Mouse (Mus musculus) kidney, adult 2 months (tissue): ENCODE measurements around the gene Anapc5.

Source experiments
- CTCF ChIP-seq: fragments of 200-500 bp; conservative IDR thresholded peaks from 2 replicates; pipeline ENCODE4 v1.5.1; 2011; ENCODE audit warnings: low read depth, mild to moderate bottlenecking, control low read depth, low read length, moderate library complexity, mixed read lengths; ENCODE audit not compliant: insufficient read depth, insufficient read length
- POLR2A ChIP-seq: fragments of 200-500 bp; IDR thresholded peaks from one replicate; pipeline ENCODE4 v1.6.1; 2011; ENCODE audit warnings: low read depth, low read length, control low read depth

DNA sequence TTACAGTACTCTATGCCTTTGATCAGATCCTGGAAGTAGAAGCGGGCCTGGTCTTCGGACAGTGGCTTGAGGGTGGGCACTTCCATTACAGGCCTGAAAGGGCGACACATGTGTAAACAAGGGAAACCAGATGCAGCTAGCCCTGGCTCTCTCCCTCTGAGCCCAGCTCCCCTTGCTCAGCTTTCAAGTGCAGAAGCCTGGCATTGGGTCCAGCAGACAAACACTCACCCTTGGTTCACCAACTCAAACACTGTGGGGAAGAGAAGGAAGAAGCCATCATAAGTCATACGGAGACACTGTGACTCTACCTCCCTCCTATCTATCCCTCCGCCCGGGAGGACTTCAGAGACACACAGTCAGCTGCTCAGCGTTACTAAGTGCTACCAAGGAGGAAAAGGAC, 73.2 kb downstream of the Anapc5 start:
- TF ChIP-seq CTCF (no peak), POLR2A (no peak)
